Mouse (Mus musculus) hindbrain, embryonic 11.5 days (tissue): Measurements from ENCODE around the gene Nckap5. TPM values are rescaled to one million over a fixed set of nuclear protein-coding genes. Genes with fewer than 3 reads are reported as not detected.

Experiments
- ATAC-seq: fragments of 200-750 bp; cut with Nextera tagmentation; 2 replicates; pipeline ENCODE4 v1.8.0; 2017; ENCODE audit warnings: mild to moderate bottlenecking, moderate TSS enrichment, moderate library complexity; ENCODE audit not compliant: low FRiP score
- DNase-seq: peaks from one replicate; pipeline ENCODE4 v3.0.0-alpha.2; 2015; ENCODE audit warnings: low spot score
- H3K27ac ChIP-seq: fragments of 300-500 bp; sonication (generic); 2 replicates; pipeline ENCODE4 v1.5.1; 2014; ENCODE audit warnings: mild to moderate bottlenecking, low read depth, low read length
- H3K27me3 ChIP-seq: fragments of 300-500 bp; sonication (generic); 2 replicates; pipeline ENCODE4 v1.6.1; 2014; ENCODE audit warnings: mild to moderate bottlenecking, low read length, moderate library complexity, mixed read lengths; ENCODE audit not compliant: control insufficient read depth, insufficient read depth
- H3K36me3 ChIP-seq: fragments of 300-500 bp; sonication (generic); 2 replicates; pipeline ENCODE4 v1.6.1; 2014; ENCODE audit warnings: mild to moderate bottlenecking, low read length, moderate library complexity, mixed read lengths; ENCODE audit not compliant: control insufficient read depth, insufficient read depth
- H3K4me1 ChIP-seq: fragments of 300-500 bp; sonication (generic); replicated peaks from 2 replicates; pipeline ENCODE4 v1.6.1; 2014; ENCODE audit warnings: low read length, mixed read lengths; ENCODE audit not compliant: control insufficient read depth, insufficient read depth
- H3K4me2 ChIP-seq: fragments of 300-500 bp; sonication (generic); replicated peaks from 2 replicates; pipeline ENCODE4 v1.6.1; 2014; ENCODE audit warnings: mild to moderate bottlenecking, low read depth, low read length
- H3K4me3 ChIP-seq: fragments of 300-500 bp; sonication (generic); 2 replicates; pipeline ENCODE4 v1.5.1; 2014; ENCODE audit warnings: low read depth, low read length
- H3K9ac ChIP-seq: fragments of 300-500 bp; sonication (generic); 2 replicates; pipeline ENCODE4 v1.6.1; 2014; ENCODE audit warnings: low read depth, low read length
- H3K9me3 ChIP-seq: fragments of 300-500 bp; sonication (generic); 2 replicates; pipeline ENCODE4 v1.6.1; 2016; ENCODE audit warnings: low read length; ENCODE audit not compliant: control insufficient read depth
- WGBS: fragments of 180-500 bp; shearing (Covaris S2); extraction: QIAGEN DNeasy Blood & Tissue Kit; methylation state at CpG from one replicate; pipeline ENCODE4 v1.1.7; 2014; 5-methylcytosine and 5-hydroxymethylcytosine counted together
- polyA plus RNA-seq: library from polyadenylated mRNA; unstranded; fragments of >200 nt; fragmentation: Nextera tagmentation; extraction: Ambion mirVana; gene quantifications from 2 replicates; pipeline ENCODE4 v1.2.1, GENCODE M21; 2014

Gene Nckap5
- polyA plus RNA-seq, 1 experiment from 2014 or later, result 23.5 TPM

GRCm38 (mm10) chr1:126436937-126437667, 393.5 kb downstream of the Nckap5 start:
- Histone ChIP-seq H3K9ac (no peak overlapping the region), H3K36me3 (no peaks in the 10 kb centered on the region), H3K27ac (no peak overlapping the region), H3K4me3 (no peak overlapping the region), H3K9me3 (no peaks in the 10 kb centered on the region), H3K4me2 (no peak overlapping the region), H3K27me3 (no peaks in the 10 kb centered on the region), H3K4me1 (no peaks in the 10 kb centered on the region)
- DNase-seq (no peak), ATAC-seq (peak; percentile 68; the same call in 1 of the 2 replicates)
- WGBS, result 61% methylated on average over 9 of the region's 9 CpGs

DNA sequence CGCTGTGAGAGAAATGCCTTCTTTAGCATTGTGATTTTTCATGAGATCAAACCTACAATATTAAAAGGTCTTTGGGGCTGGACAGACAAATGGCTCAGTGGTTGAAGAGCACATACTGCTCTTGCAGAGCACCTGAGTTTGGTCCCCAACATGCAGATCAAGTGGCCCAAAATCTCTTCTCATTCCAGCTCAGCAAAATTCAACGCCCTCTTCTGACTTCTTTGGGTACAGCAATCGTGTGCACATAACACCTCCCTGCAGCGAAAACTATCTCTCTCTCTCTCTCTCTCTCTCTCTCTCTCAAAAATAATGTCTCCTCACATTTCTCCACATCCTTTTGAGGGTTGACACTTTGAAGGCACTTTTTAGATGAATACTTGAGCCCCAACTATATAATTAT, 398.3 kb downstream of the Nckap5 start:
- no peaks in the 10 kb centered on the region for H3K4me1 ChIP-seq
- H3K36me3 ChIP-seq, result no peaks in the 10 kb centered on the region
- no peak overlapping the region for H3K4me2 ChIP-seq
- no peak for DNase-seq
- no peak overlapping the region for H3K27ac ChIP-seq
- WGBS, result 93% methylated on average over 4 of the region's 4 CpGs
- ATAC-seq, result no peak
- H3K9ac ChIP-seq, result no peak overlapping the region
- H3K4me3 ChIP-seq, result no peak overlapping the region
- no peaks in the 10 kb centered on the region for H3K9me3 ChIP-seq
- no peaks in the 10 kb centered on the region for H3K27me3 ChIP-seq

- DNase-seq, result peak; percentile 79
- ATAC-seq, result no peak
These were observed 399.0 kb downstream of the Nckap5 start for GRCm38 (mm10) chr1:126431594-126431993.

DNA sequence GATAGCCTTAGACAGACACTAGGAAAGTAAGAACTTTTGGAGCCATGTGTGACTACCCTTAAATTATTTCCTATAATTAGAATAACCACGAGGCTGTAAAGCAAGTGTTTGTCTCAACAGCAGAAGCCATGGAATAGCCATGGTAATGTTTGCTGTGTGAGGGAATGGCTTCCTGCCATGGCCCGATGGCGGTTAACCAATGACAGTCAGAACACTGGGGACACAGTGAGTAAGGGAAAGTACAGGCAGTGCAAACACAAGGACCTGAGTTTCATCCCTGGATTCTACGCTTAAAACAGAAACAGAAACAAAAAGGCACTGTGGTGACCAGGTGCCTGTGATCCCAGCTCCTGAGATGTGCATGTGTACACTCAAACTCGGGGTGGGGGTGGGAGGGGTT, 419.2 kb downstream of the Nckap5 start:
- Histone ChIP-seq H3K9ac (no peak overlapping the region), H3K4me1 (no peaks in the 10 kb centered on the region), H3K36me3 (no peaks in the 10 kb centered on the region), H3K9me3 (no peaks in the 10 kb centered on the region), H3K4me3 (no peak overlapping the region), H3K4me2 (no peak overlapping the region), H3K27me3 (no peaks in the 10 kb centered on the region), H3K27ac (no peak overlapping the region)
- 88% methylated on average over 5 of the region's 5 CpGs for WGBS
- no peak for ATAC-seq
- DNase-seq, result no peak

More at GRCm38 (mm10) chr1:126431594-126431993, 399.0 kb downstream of the Nckap5 start:
- Histone ChIP-seq H3K9me3 (no peaks in the 10 kb centered on the region), H3K27me3 (no peaks in the 10 kb centered on the region), H3K9ac (no peak overlapping the region), H3K4me3 (no peak overlapping the region), H3K27ac (no peak overlapping the region), H3K4me1 (no peaks in the 10 kb centered on the region), H3K4me2 (no peak overlapping the region), H3K36me3 (no peaks in the 10 kb centered on the region)
- WGBS, result 52% methylated on average over 5 of the region's 5 CpGs

DNA sequence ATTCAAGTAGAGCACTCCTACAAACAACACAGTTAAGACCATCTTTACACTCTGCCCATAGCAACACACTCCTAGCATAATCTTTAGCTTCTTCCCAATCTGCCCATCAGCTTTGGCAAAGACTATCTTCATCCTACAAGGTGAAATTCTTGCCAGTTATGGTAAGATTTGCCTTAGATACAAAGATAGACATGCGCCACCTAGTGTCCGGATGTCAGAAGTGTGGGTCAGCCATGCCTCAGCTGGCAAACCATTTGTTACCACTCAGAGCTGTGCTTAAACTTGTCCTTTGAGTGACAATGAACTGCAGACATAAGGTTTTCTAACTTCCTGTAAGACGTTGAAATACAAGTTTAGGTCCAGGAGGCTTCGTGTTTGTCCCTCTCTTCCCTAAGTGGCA, 422.7 kb downstream of the Nckap5 start:
- ATAC-seq, result no peak

DNA sequence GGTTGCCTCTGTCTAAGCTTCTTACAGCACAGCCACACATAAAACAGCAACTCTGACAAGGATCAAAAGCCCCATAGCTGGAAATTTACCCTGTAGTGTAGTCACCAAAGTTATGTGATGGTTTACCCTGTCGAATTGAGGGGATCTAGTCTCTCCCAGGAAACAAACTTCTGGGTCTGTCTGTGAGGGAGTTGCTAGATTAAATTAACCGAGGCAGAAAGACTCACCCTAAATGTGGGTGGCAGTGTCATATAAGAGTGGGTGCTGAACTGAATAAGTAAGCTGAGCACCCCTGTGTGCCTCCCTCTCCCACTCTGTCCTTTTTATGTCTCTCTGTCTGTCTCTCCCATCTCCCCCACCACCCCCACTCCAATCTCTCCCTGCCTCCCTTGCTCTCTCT, 425.1 kb downstream of the Nckap5 start:
- no peaks in the 10 kb centered on the region for H3K4me1 ChIP-seq
- H3K9me3 ChIP-seq, result no peaks in the 10 kb centered on the region
- H3K36me3 ChIP-seq, result no peaks in the 10 kb centered on the region
- H3K4me2 ChIP-seq, result no peak overlapping the region
- ATAC-seq (no peak), DNase-seq (no peak)
- 86% methylated on average over 2 of the region's 2 CpGs for WGBS
- no peak overlapping the region for H3K4me3 ChIP-seq
- H3K27me3 ChIP-seq, result no peaks in the 10 kb centered on the region
- H3K27ac ChIP-seq, result no peak overlapping the region
- H3K9ac ChIP-seq, result no peak overlapping the region

More for the DNA sequence above, 422.7 kb downstream of the Nckap5 start:
- Histone ChIP-seq H3K27me3 (no peaks in the 10 kb centered on the region), H3K9ac (no peak overlapping the region), H3K4me3 (no peak overlapping the region), H3K9me3 (no peaks in the 10 kb centered on the region), H3K36me3 (no peaks in the 10 kb centered on the region), H3K27ac (no peak overlapping the region), H3K4me2 (no peak overlapping the region), H3K4me1 (no peaks in the 10 kb centered on the region)
- 26% methylated on average over 4 of the region's 4 CpGs for WGBS
- DNase-seq, result peak; percentile 72

DNA sequence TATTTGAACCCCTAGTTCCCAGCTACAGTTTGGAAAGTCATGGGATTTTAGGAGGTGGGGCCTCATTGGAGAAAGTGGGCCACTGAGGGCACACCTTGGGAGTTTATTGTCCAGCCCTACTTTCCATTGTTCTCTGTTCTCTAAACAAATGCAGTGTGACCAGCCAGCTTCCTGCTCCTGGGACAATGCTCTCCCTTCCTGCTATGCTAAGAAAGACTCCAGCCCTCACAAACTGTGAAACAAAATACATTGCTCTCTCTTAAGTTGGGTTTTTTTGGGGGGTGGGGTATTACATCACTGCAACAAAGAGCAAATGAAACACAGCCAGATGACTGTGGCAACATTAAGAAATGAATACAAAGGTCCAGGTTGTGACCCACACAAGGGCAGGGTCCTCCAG, 426.6 kb downstream of the Nckap5 start:
- no peak overlapping the region for H3K27ac ChIP-seq
- H3K9ac ChIP-seq, result no peak overlapping the region
- no peaks in the 10 kb centered on the region for H3K27me3 ChIP-seq
- no peaks in the 10 kb centered on the region for H3K4me1 ChIP-seq
- DNase-seq, result no peak
- no peak for ATAC-seq
- no peak overlapping the region for H3K4me3 ChIP-seq
- no peaks in the 10 kb centered on the region for H3K9me3 ChIP-seq
- H3K4me2 ChIP-seq, result no peak overlapping the region
- H3K36me3 ChIP-seq, result no peaks in the 10 kb centered on the region

DNA sequence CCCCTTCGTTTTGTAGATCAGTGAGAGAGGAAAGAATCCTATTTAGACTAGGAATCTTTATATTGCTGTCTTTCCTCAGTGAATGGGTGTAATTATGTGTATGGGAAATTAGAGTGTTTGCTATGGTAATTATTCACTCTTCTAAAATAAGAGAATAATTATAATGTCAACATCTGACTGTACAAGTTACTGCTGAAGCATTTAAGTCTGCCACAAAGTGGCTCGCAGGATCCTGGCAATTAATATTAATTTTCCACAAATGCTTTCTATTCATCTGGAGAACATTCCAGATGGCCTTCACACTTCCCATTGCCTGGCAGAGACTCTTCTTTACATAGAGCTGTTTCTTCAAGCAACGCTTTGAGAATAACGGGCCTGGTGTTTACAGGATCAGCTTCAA, 439.4 kb downstream of the Nckap5 start:
- Histone ChIP-seq H3K9me3 (no peaks in the 10 kb centered on the region), H3K9ac (no peak overlapping the region), H3K4me2 (no peak overlapping the region), H3K36me3 (no peaks in the 10 kb centered on the region), H3K27me3 (no peaks in the 10 kb centered on the region), H3K4me1 (no peaks in the 10 kb centered on the region), H3K4me3 (no peak overlapping the region), H3K27ac (no peak overlapping the region)
- ATAC-seq (no peak), DNase-seq (no peak)
- 84% methylated on average over 4 of the region's 4 CpGs for WGBS

GRCm38 (mm10) chr1:126377339-126377980, 453.1 kb downstream of the Nckap5 start:
- no peak overlapping the region for H3K4me2 ChIP-seq
- H3K27me3 ChIP-seq, result no peaks in the 10 kb centered on the region
- no peaks in the 10 kb centered on the region for H3K9me3 ChIP-seq
- H3K4me1 ChIP-seq, result no peaks in the 10 kb centered on the region; the same call in 1 of the 2 replicates
- 70% methylated on average over 9 of the region's 9 CpGs for WGBS
- ATAC-seq, result no peak
- H3K4me3 ChIP-seq, result no peak overlapping the region
- H3K27ac ChIP-seq, result no peak overlapping the region
- H3K9ac ChIP-seq, result no peak overlapping the region
- H3K36me3 ChIP-seq, result no peaks in the 10 kb centered on the region
- no peak for DNase-seq
